Mouse (Mus musculus) forebrain, embryonic 16.5 days (tissue): ENCODE measurements around the gene Cdh16. TPM values are rescaled to one million over a fixed set of nuclear protein-coding genes. Genes with fewer than 3 reads are reported as not detected.
"Not testable (repeated sequence)": the region's sequence is repeated elsewhere in the genome, so short reads cannot be mapped to it uniquely, and the experiment has no call there.

Experiments
- ATAC-seq: fragments of 200-750 bp; cut with Nextera tagmentation; 2 replicates; pipeline ENCODE4 v1.8.0; 2017; ENCODE audit warnings: mild to moderate bottlenecking, moderate library complexity
- H3K27ac ChIP-seq: fragments of 300-500 bp; sonication (generic); 2 replicates; pipeline ENCODE4 v1.5.1; 2014; ENCODE audit warnings: low read length, control low read depth
- H3K27me3 ChIP-seq: fragments of 300-500 bp; sonication (generic); replicated peaks from 2 replicates; pipeline ENCODE4 v1.6.1; 2014; ENCODE audit warnings: low read length; ENCODE audit not compliant: control insufficient read depth, insufficient read depth
- H3K36me3 ChIP-seq: fragments of 300-500 bp; sonication (generic); 2 replicates; pipeline ENCODE4 v1.6.1; 2014; ENCODE audit not compliant: control insufficient read depth, insufficient read depth
- H3K4me1 ChIP-seq: fragments of 300-500 bp; sonication (generic); replicated peaks from 2 replicates; pipeline ENCODE4 v1.6.1; 2014; ENCODE audit warnings: low read length; ENCODE audit not compliant: control insufficient read depth, insufficient read depth
- H3K4me2 ChIP-seq: fragments of 300-500 bp; sonication (generic); 2 replicates; pipeline ENCODE4 v1.6.1; 2014; ENCODE audit warnings: mild to moderate bottlenecking, low read length, control low read depth
- H3K4me3 ChIP-seq: fragments of 300-500 bp; sonication (generic); replicated peaks from 2 replicates; pipeline ENCODE4 v1.5.1; 2014; ENCODE audit warnings: mild to moderate bottlenecking, low read length, control low read depth
- H3K9ac ChIP-seq: fragments of 300-500 bp; sonication (generic); replicated peaks from 2 replicates; pipeline ENCODE4 v1.6.1; 2014; ENCODE audit warnings: low read depth, low read length, control low read depth
- H3K9me3 ChIP-seq: fragments of 300-500 bp; sonication (generic); 2 replicates; pipeline ENCODE4 v1.6.1; 2016; ENCODE audit warnings: low read length; ENCODE audit not compliant: control insufficient read depth
- WGBS: fragments of 180-500 bp; shearing (Covaris S2); extraction: QIAGEN DNeasy Blood & Tissue Kit; methylation state at CpG from one replicate; pipeline ENCODE4 v1.1.7; 2014; 5-methylcytosine and 5-hydroxymethylcytosine counted together
- polyA plus RNA-seq: library from polyadenylated mRNA; unstranded; fragments of >200 nt; fragmentation: Nextera tagmentation; extraction: Ambion mirVana; gene quantifications from 2 replicates; pipeline ENCODE4 v1.2.1, GENCODE M21; 2015

The Cdh16 gene
- polyA plus RNA-seq, 1 experiment from 2014 or later: not detected

- H3K9me3 ChIP-seq: no peaks in the 10 kb centered on the region
- H3K4me1 ChIP-seq: peaks cover 13% of the 10 kb centered on the region
- H3K36me3 ChIP-seq: peaks cover 10% of the 10 kb centered on the region; the same call in 1 of the 2 replicates
- 96% methylated on average over 31 of the region's 31 CpGs for WGBS
- no peak overlapping the region for H3K27ac ChIP-seq
- H3K9ac ChIP-seq: no peak overlapping the region
- H3K4me3 ChIP-seq: no peak overlapping the region
- H3K27me3 ChIP-seq: no peaks in the 10 kb centered on the region
- ATAC-seq: no peak
- H3K4me2 ChIP-seq: no peak overlapping the region
Measured at GRCm38 (mm10) chr8:104593536-104594325, 30.5 kb downstream of the Cdh16 start.

- no peaks in the 10 kb centered on the region for H3K27me3 ChIP-seq
- no peak overlapping the region for H3K27ac ChIP-seq
- peaks cover 10% of the 10 kb centered on the region; the same call in 1 of the 2 replicates for H3K36me3 ChIP-seq
- ATAC-seq: no peak
- no peaks in the 10 kb centered on the region for H3K9me3 ChIP-seq
- peaks cover 10% of the 10 kb centered on the region for H3K4me1 ChIP-seq
- H3K4me2 ChIP-seq: no peak overlapping the region
- H3K9ac ChIP-seq: no peak overlapping the region
- H3K4me3 ChIP-seq: no peak overlapping the region; the same call in 1 of the 2 replicates
- WGBS: 77% methylated on average over 6 of the region's 6 CpGs
Measured at GRCm38 (mm10) chr8:104592566-104592965, 31.6 kb downstream of the Cdh16 start.

GRCm38 (mm10) chr8:104591856-104592255 lies 32.3 kb downstream of the Cdh16 start:
- Histone ChIP-seq H3K4me2 (peak overlapping the region; percentile 79), H3K36me3 (peaks cover 10% of the 10 kb centered on the region; the same call in 1 of the 2 replicates), H3K9ac (peak overlapping the region; percentile 81), H3K9me3 (no peaks in the 10 kb centered on the region), H3K27me3 (no peaks in the 10 kb centered on the region), H3K4me3 (peak overlapping the region; percentile 82), H3K27ac (peak overlapping the region; percentile 86), H3K4me1 (peaks cover 10% of the 10 kb centered on the region)
- WGBS: 5% methylated on average over 9 of the region's 9 CpGs
- no peak for ATAC-seq

GRCm38 (mm10) chr8:104591133-104591834 lies 32.9 kb downstream of the Cdh16 start, which contains the start of gene Pdp2:
Gene Pdp2, plus strand, starts transcription at chr8:104591451.
- H3K27me3 ChIP-seq: no peaks in the 10 kb centered on the region
- H3K36me3 ChIP-seq: peaks cover 10% of the 10 kb centered on the region; the same call in 1 of the 2 replicates
- under 1% methylated on average over 44 of the region's 44 CpGs for WGBS
- H3K9me3 ChIP-seq: no peaks in the 10 kb centered on the region
- peak within 1 kb of the TSS; percentile 81 for H3K9ac ChIP-seq
- peak within 1 kb of the TSS; percentile 86 for H3K27ac ChIP-seq
- H3K4me2 ChIP-seq: peak within 1 kb of the TSS; percentile 79
- peaks cover 10% of the 10 kb centered on the region for H3K4me1 ChIP-seq
- peak; percentile 99 for ATAC-seq
- peak within 1 kb of the TSS; percentile 82 for H3K4me3 ChIP-seq

GRCm38 (mm10) chr8:104590284-104590683 lies 33.9 kb downstream of the Cdh16 start:
- H3K4me1 ChIP-seq: peaks cover 10% of the 10 kb centered on the region
- WGBS: 92% methylated on average over 3 of the region's 3 CpGs
- H3K4me2 ChIP-seq: no peak overlapping the region
- H3K27ac ChIP-seq: no peak overlapping the region
- H3K4me3 ChIP-seq: no peak overlapping the region
- no peaks in the 10 kb centered on the region for H3K9me3 ChIP-seq
- ATAC-seq: no peak
- H3K9ac ChIP-seq: no peak overlapping the region
- H3K36me3 ChIP-seq: peaks cover 7% of the 10 kb centered on the region; the same call in 1 of the 2 replicates
- H3K27me3 ChIP-seq: no peaks in the 10 kb centered on the region

GRCm38 (mm10) chr8:104584522-104584921 lies 39.7 kb downstream of the Cdh16 start:
- no peak for ATAC-seq
- WGBS: 52% methylated on average over 1 of the region's 1 CpGs
- no peak overlapping the region for H3K27ac ChIP-seq

GRCm38 (mm10) chr8:104577606-104578005 lies 46.6 kb downstream of the Cdh16 start:
- H3K4me3 ChIP-seq, H3K4me2 ChIP-seq, ATAC-seq, H3K27ac ChIP-seq, H3K9me3 ChIP-seq, H3K36me3 ChIP-seq, H3K4me1 ChIP-seq, H3K27me3 ChIP-seq, H3K9ac ChIP-seq: not testable (repeated sequence)
- WGBS: 84% methylated on average over 17 of the region's 17 CpGs

More at GRCm38 (mm10) chr8:104584522-104584921, 39.7 kb downstream of the Cdh16 start:
- Histone ChIP-seq H3K4me2 (no peak overlapping the region), H3K9me3 (peaks cover 4% of the 10 kb centered on the region; the same call in 1 of the 2 replicates), H3K36me3 (no peaks in the 10 kb centered on the region), H3K4me1 (no peaks in the 10 kb centered on the region), H3K27me3 (no peaks in the 10 kb centered on the region), H3K9ac (no peak overlapping the region), H3K4me3 (no peak overlapping the region)

GRCm38 (mm10) chr8:104576820-104577219 lies 47.4 kb downstream of the Cdh16 start:
- H3K27me3 ChIP-seq: no peaks in the 10 kb centered on the region
- WGBS: 87% methylated on average over 3 of the region's 3 CpGs

More at GRCm38 (mm10) chr8:104576820-104577219, 47.4 kb downstream of the Cdh16 start:
- no peaks in the 10 kb centered on the region for H3K4me1 ChIP-seq
- H3K4me2 ChIP-seq: no peak overlapping the region
- H3K9me3 ChIP-seq: no peaks in the 10 kb centered on the region
- H3K36me3 ChIP-seq: no peaks in the 10 kb centered on the region
- no peak overlapping the region for H3K9ac ChIP-seq
- no peak overlapping the region for H3K27ac ChIP-seq
- no peak for ATAC-seq
- H3K4me3 ChIP-seq: no peak overlapping the region
